Mouse (Mus musculus): ENCODE measurements around the gene Larp1. TPM values are rescaled to one million over a fixed set of nuclear protein-coding genes. Genes with fewer than 3 reads are reported as not detected.
"Not testable (repeated sequence)": the region's sequence is repeated elsewhere in the genome, so short reads cannot be mapped to it uniquely, and the experiment has no call there.

The Larp1 gene
- polyA plus RNA-seq, 1 experiment from 2014 or later: 21.9 TPM

GRCm38 (mm10) chr11:58057455-58057854 lies 48.6 kb downstream of the Larp1 start:
- Histone ChIP-seq H3K36me3 (ENCODE audit: control insufficient read depth, insufficient read depth, low read length) (peaks cover 70% of the 10 kb centered on the region), H3K9me3 (ENCODE audit: control insufficient read depth, low read length) (no peaks in the 10 kb centered on the region), H3K27ac (replicated peaks; ENCODE audit: low read depth, low read length) (no peak overlapping the region), H3K4me1 (ENCODE audit: control insufficient read depth, insufficient read depth, low read length) (no peaks in the 10 kb centered on the region), H3K9ac (ENCODE audit: low read depth, low read length) (no peak overlapping the region), H3K4me2 (ENCODE audit: low read depth, low read length) (no peak overlapping the region), H3K4me3 (ENCODE audit: low read depth, low read length) (no peak overlapping the region), H3K27me3 (replicated peaks; ENCODE audit: control insufficient read depth, insufficient read depth, low read length) (no peaks in the 10 kb centered on the region)
- ATAC-seq (ENCODE audit: low read depth) (no peak), DNase-seq (ENCODE audit: low spot score) (peak; percentile 42)
- WGBS: 60% methylated on average over 6 of the region's 6 CpGs

- 91% methylated on average over 7 of the region's 7 CpGs for WGBS
- H3K36me3 ChIP-seq (ENCODE audit: control insufficient read depth, insufficient read depth, low read length): peaks cover 51% of the 10 kb centered on the region
- not testable (repeated sequence) for H3K4me1 ChIP-seq (ENCODE audit: control insufficient read depth, insufficient read depth, low read length); H3K27me3 ChIP-seq (replicated peaks; ENCODE audit: control insufficient read depth, insufficient read depth, low read length); H3K27ac ChIP-seq (replicated peaks; ENCODE audit: low read depth, low read length); ATAC-seq (ENCODE audit: low read depth); H3K9ac ChIP-seq (ENCODE audit: low read depth, low read length); H3K9me3 ChIP-seq (ENCODE audit: control insufficient read depth, low read length); H3K4me3 ChIP-seq (ENCODE audit: low read depth, low read length); H3K4me2 ChIP-seq (ENCODE audit: low read depth, low read length); DNase-seq (ENCODE audit: low spot score)
These were observed 50.9 kb downstream of the Larp1 start for GRCm38 (mm10) chr11:58059752-58060151.

GRCm38 (mm10) chr11:58061218-58061617 lies 52.4 kb downstream of the Larp1 start:
- WGBS: 98% methylated on average over 3 of the region's 4 CpGs
- not testable (repeated sequence) for ATAC-seq (ENCODE audit: low read depth)

GRCm38 (mm10) chr11:58062586-58062985 lies 53.7 kb downstream of the Larp1 start:
- H3K36me3 ChIP-seq (ENCODE audit: control insufficient read depth, insufficient read depth, low read length): peaks cover 27% of the 10 kb centered on the region
- no peak overlapping the region for H3K4me3 ChIP-seq (ENCODE audit: low read depth, low read length)
- no peak overlapping the region for H3K27ac ChIP-seq (replicated peaks; ENCODE audit: low read depth, low read length)
- ATAC-seq (ENCODE audit: low read depth): no peak
- DNase-seq (ENCODE audit: low spot score): no peak
- H3K27me3 ChIP-seq (replicated peaks; ENCODE audit: control insufficient read depth, insufficient read depth, low read length): no peaks in the 10 kb centered on the region
- WGBS: 78% methylated on average over 4 of the region's 4 CpGs
- no peaks in the 10 kb centered on the region for H3K4me1 ChIP-seq (ENCODE audit: control insufficient read depth, insufficient read depth, low read length)
- no peaks in the 10 kb centered on the region for H3K9me3 ChIP-seq (ENCODE audit: control insufficient read depth, low read length)
- no peak overlapping the region for H3K4me2 ChIP-seq (ENCODE audit: low read depth, low read length)
- no peak overlapping the region for H3K9ac ChIP-seq (ENCODE audit: low read depth, low read length)

More at GRCm38 (mm10) chr11:58061218-58061617, 52.4 kb downstream of the Larp1 start:
- H3K4me3 ChIP-seq (ENCODE audit: low read depth, low read length); H3K9ac ChIP-seq (ENCODE audit: low read depth, low read length); H3K27ac ChIP-seq (replicated peaks; ENCODE audit: low read depth, low read length); H3K4me2 ChIP-seq (ENCODE audit: low read depth, low read length); H3K9me3 ChIP-seq (ENCODE audit: control insufficient read depth, low read length); H3K27me3 ChIP-seq (replicated peaks; ENCODE audit: control insufficient read depth, insufficient read depth, low read length); DNase-seq (ENCODE audit: low spot score); H3K4me1 ChIP-seq (ENCODE audit: control insufficient read depth, insufficient read depth, low read length): not testable (repeated sequence)
- peaks cover 39% of the 10 kb centered on the region for H3K36me3 ChIP-seq (ENCODE audit: control insufficient read depth, insufficient read depth, low read length)

DNA sequence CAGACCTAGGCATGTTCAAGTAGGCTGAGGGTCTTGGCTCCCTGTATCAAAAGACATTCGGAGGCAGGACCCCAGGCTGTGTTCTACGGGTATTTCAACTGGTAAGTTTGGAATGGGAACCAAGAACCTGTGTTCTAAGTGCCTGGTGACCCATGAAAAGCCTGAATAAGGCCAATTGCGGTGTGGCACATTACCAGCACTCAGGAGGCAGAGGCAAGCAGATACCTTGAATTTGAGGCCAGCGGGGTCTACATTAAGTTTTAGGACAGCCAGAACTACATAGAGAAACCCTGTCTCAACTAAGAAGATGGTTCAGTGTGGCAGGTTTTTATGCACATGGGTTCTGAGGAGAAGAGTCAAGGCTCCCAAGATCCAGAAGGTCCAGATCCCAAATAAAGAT lies 56.2 kb downstream of the Larp1 start:
- Histone ChIP-seq H3K4me1 (ENCODE audit: control insufficient read depth, insufficient read depth, low read length) (no peaks in the 10 kb centered on the region), H3K9me3 (ENCODE audit: control insufficient read depth, low read length) (no peaks in the 10 kb centered on the region), H3K36me3 (ENCODE audit: control insufficient read depth, insufficient read depth, low read length) (peaks cover 13% of the 10 kb centered on the region), H3K9ac (ENCODE audit: low read depth, low read length) (no peak overlapping the region), H3K4me3 (ENCODE audit: low read depth, low read length) (no peak overlapping the region), H3K27ac (replicated peaks; ENCODE audit: low read depth, low read length) (no peak overlapping the region), H3K4me2 (ENCODE audit: low read depth, low read length) (no peak overlapping the region), H3K27me3 (replicated peaks; ENCODE audit: control insufficient read depth, insufficient read depth, low read length) (no peaks in the 10 kb centered on the region)
- DNase-seq (ENCODE audit: low spot score) (no peak), ATAC-seq (ENCODE audit: low read depth) (no peak)
- WGBS: 87% methylated on average over 4 of the region's 4 CpGs

- DNase-seq (ENCODE audit: low spot score) (no peak), ATAC-seq (ENCODE audit: low read depth) (no peak)
- Histone ChIP-seq H3K27me3 (replicated peaks; ENCODE audit: control insufficient read depth, insufficient read depth, low read length) (no peaks in the 10 kb centered on the region), H3K9me3 (ENCODE audit: control insufficient read depth, low read length) (no peaks in the 10 kb centered on the region), H3K4me1 (ENCODE audit: control insufficient read depth, insufficient read depth, low read length) (no peaks in the 10 kb centered on the region), H3K27ac (replicated peaks; ENCODE audit: low read depth, low read length) (no peak overlapping the region), H3K36me3 (ENCODE audit: control insufficient read depth, insufficient read depth, low read length) (no peaks in the 10 kb centered on the region), H3K4me3 (ENCODE audit: low read depth, low read length) (no peak overlapping the region), H3K4me2 (ENCODE audit: low read depth, low read length) (no peak overlapping the region), H3K9ac (ENCODE audit: low read depth, low read length) (no peak overlapping the region)
- 63% methylated on average over 3 of the region's 3 CpGs for WGBS
These were observed 64.1 kb downstream of the Larp1 start for GRCm38 (mm10) chr11:58072978-58073377.

GRCm38 (mm10) chr11:58077270-58077669 lies 68.4 kb downstream of the Larp1 start:
- no peak overlapping the region for H3K4me3 ChIP-seq (ENCODE audit: low read depth, low read length)
- H3K4me2 ChIP-seq (ENCODE audit: low read depth, low read length): no peak overlapping the region
- no peaks in the 10 kb centered on the region for H3K9me3 ChIP-seq (ENCODE audit: control insufficient read depth, low read length)
- H3K4me1 ChIP-seq (ENCODE audit: control insufficient read depth, insufficient read depth, low read length): no peaks in the 10 kb centered on the region
- DNase-seq (ENCODE audit: low spot score) (no peak), ATAC-seq (ENCODE audit: low read depth) (no peak)
- H3K27me3 ChIP-seq (replicated peaks; ENCODE audit: control insufficient read depth, insufficient read depth, low read length): no peaks in the 10 kb centered on the region
- no peaks in the 10 kb centered on the region for H3K36me3 ChIP-seq (ENCODE audit: control insufficient read depth, insufficient read depth, low read length)
- no peak overlapping the region for H3K9ac ChIP-seq (ENCODE audit: low read depth, low read length)
- H3K27ac ChIP-seq (replicated peaks; ENCODE audit: low read depth, low read length): no peak overlapping the region
- 78% methylated on average over 4 of the region's 4 CpGs for WGBS

- no peaks in the 10 kb centered on the region for H3K27me3 ChIP-seq (replicated peaks; ENCODE audit: control insufficient read depth, insufficient read depth, low read length)
- ATAC-seq (ENCODE audit: low read depth) (no peak), DNase-seq (ENCODE audit: low spot score) (no peak)
- H3K36me3 ChIP-seq (ENCODE audit: control insufficient read depth, insufficient read depth, low read length): no peaks in the 10 kb centered on the region
- H3K4me3 ChIP-seq (ENCODE audit: low read depth, low read length): no peak overlapping the region
- H3K9ac ChIP-seq (ENCODE audit: low read depth, low read length): no peak overlapping the region
- H3K4me1 ChIP-seq (ENCODE audit: control insufficient read depth, insufficient read depth, low read length): no peaks in the 10 kb centered on the region
- H3K9me3 ChIP-seq (ENCODE audit: control insufficient read depth, low read length): no peaks in the 10 kb centered on the region
- H3K27ac ChIP-seq (replicated peaks; ENCODE audit: low read depth, low read length): no peak overlapping the region
- no peak overlapping the region for H3K4me2 ChIP-seq (ENCODE audit: low read depth, low read length)
- 85% methylated on average over 6 of the region's 6 CpGs for WGBS
These were observed 72.9 kb downstream of the Larp1 start for GRCm38 (mm10) chr11:58081716-58082115.

GRCm38 (mm10) chr11:58092541-58092940 lies 83.7 kb downstream of the Larp1 start:
- ATAC-seq (ENCODE audit: low read depth) (no peak), DNase-seq (ENCODE audit: low spot score) (no peak)
- 43% methylated on average over 4 of the region's 4 CpGs for WGBS
- no peaks in the 10 kb centered on the region for H3K4me1 ChIP-seq (ENCODE audit: control insufficient read depth, insufficient read depth, low read length)
- no peak overlapping the region for H3K27ac ChIP-seq (replicated peaks; ENCODE audit: low read depth, low read length)
- peak overlapping the region; percentile 42; the same call in 1 of the 2 replicates for H3K9ac ChIP-seq (ENCODE audit: low read depth, low read length)
- H3K4me2 ChIP-seq (ENCODE audit: low read depth, low read length): peak overlapping the region; percentile 44
- H3K4me3 ChIP-seq (ENCODE audit: low read depth, low read length): no peak overlapping the region
- no peaks in the 10 kb centered on the region for H3K27me3 ChIP-seq (replicated peaks; ENCODE audit: control insufficient read depth, insufficient read depth, low read length)
- H3K36me3 ChIP-seq (ENCODE audit: control insufficient read depth, insufficient read depth, low read length): no peaks in the 10 kb centered on the region
- H3K9me3 ChIP-seq (ENCODE audit: control insufficient read depth, low read length): no peaks in the 10 kb centered on the region
